ENCODE assay signal across 8 mouse cellular contexts in the genomic region with DNA sequence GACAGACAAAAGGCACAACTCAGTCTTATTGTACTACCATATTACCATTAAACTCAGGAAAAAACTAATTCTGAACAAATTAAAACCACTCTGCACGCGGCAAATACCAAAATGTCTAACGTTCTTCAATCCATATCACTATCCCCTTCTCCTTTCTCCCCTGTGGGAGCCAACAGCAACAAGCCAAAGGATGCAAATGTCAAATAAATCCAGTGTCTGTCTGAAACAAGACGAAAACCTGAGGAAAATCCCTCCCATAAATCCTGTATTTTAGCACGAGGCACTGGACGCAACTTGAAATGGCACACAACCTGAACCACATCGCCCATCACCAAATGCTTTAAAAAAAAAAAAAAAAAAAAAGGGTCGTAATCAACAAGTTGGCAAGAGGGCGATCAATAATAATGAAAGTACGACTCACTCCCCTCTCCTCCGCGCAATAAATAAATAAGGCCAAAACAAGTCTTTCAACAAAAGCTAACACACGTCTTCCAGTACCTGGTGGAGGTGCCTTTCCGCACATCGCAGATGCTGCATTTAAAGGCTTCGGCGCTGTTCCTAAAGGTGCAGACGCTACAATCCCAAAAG. TPM values are rescaled to one million over a fixed set of nuclear protein-coding genes. Genes with fewer than 3 reads are reported as not detected.
DNase-seq lines count a peak whose midpoint lies in the region; ATAC-seq and TF ChIP-seq lines count a peak whose summit lies in the region.

No protein-coding gene starts in this region.

- intact Hi-C loops in left cerebral cortex, adult 2 months (cut with DNase I), result loop anchor here (2.0 to 10.0 kb wide), 8 partner anchors 79 to 591 kb away; a partner anchor contains a TSS
- intact Hi-C loops in left cerebral cortex, postnatal 4 days (cut with DNase I), result loop anchor here (5.0 to 10.0 kb wide), 2 partner anchors 359 to 384 kb away; no protein-coding TSS in a partner anchor

- DNase-seq in left cerebral cortex, adult 2 months (ENCODE audit: extremely low spot score in 1 of 2, low spot score in 2 of 2), result no peak
- DNase-seq in left cerebral cortex, postnatal 4 days, result no peak
- DNase-seq in hindbrain, embryonic 14.5 days (ENCODE audit: low spot score), result peak; percentile 33
- DNase-seq in frontal cortex, postnatal 36 days (ENCODE audit: low spot score in 2 of 2), result no peak
- no peak for DNase-seq in B cell, adult 2 months
- DNase-seq in right cerebral cortex, postnatal 25 days, result no peak

- TF ChIP-seq POLR2A in bone marrow macrophage, adult 2 months (IDR thresholded peaks at IDR 0.05; ENCODE audit: borderline replicate concordance, low read depth, low read length), result no peak

- 1% methylated on average over 18 of the region's 18 CpGs for WGBS in hindbrain, embryonic 14.5 days
- WGBS in midbrain, embryonic 16.5 days, result 2% methylated on average over 18 of the region's 18 CpGs

- H3K27ac ChIP-seq in left cerebral cortex, adult 2 months, result peak overlapping the region; percentile 72
- no peak overlapping the region for H3K27ac ChIP-seq in bone marrow macrophage, adult 2 months (ENCODE audit: insufficient read depth, low read depth, low read length)
- peak overlapping the region; percentile 99 for H3K27ac ChIP-seq in hindbrain, embryonic 14.5 days
- peak overlapping the region; percentile 97 for H3K27ac ChIP-seq in midbrain, embryonic 16.5 days (ENCODE audit: low read length)

- TF ChIP-seq CTCF in left cerebral cortex, adult 2 months (IDR thresholded peaks at IDR 0.05), result no peak
- no peak for TF ChIP-seq CTCF in bone marrow macrophage, adult 2 months (IDR thresholded peaks at IDR 0.05; ENCODE audit: low read depth, low read length)

- H3K4me3 ChIP-seq in left cerebral cortex, adult 2 months, result peak overlapping the region; percentile 71
- peak overlapping the region; percentile 66 for H3K4me3 ChIP-seq in bone marrow macrophage, adult 2 months (ENCODE audit: insufficient read depth, low read length)
- peak overlapping the region; percentile 75 for H3K4me3 ChIP-seq in hindbrain, embryonic 14.5 days (replicated peaks; ENCODE audit: low read length)
- H3K4me3 ChIP-seq in midbrain, embryonic 16.5 days (ENCODE audit: low read depth, low read length), result peak overlapping the region; percentile 70

- peaks cover 8% of the 10 kb centered on the region for H3K27me3 ChIP-seq in hindbrain, embryonic 14.5 days (ENCODE audit: control insufficient read depth, insufficient read depth, low read length)
- peaks cover 5% of the 10 kb centered on the region; the same call in 1 of the 2 replicates for H3K27me3 ChIP-seq in midbrain, embryonic 16.5 days (ENCODE audit: control insufficient read depth, insufficient read depth, low read depth, low read length)

- ATAC-seq in hindbrain, embryonic 14.5 days (ENCODE audit: low FRiP score), result no peak
- ATAC-seq in midbrain, embryonic 16.5 days, result no peak

- H3K9ac ChIP-seq in hindbrain, embryonic 14.5 days, result peak overlapping the region; percentile 96
- peak overlapping the region; percentile 90 for H3K9ac ChIP-seq in midbrain, embryonic 16.5 days (ENCODE audit: low read depth, low read length)

- H3K4me2 ChIP-seq in hindbrain, embryonic 14.5 days (replicated peaks), result peak overlapping the region; percentile 91
- H3K4me2 ChIP-seq in midbrain, embryonic 16.5 days (ENCODE audit: low read length), result peak overlapping the region; percentile 72

- H3K36me3 ChIP-seq in hindbrain, embryonic 14.5 days (replicated peaks; ENCODE audit: control insufficient read depth, insufficient read depth), result no peaks in the 10 kb centered on the region
- H3K36me3 ChIP-seq in midbrain, embryonic 16.5 days (ENCODE audit: control insufficient read depth, insufficient read depth, low read length), result no peaks in the 10 kb centered on the region

- peaks cover 13% of the 10 kb centered on the region for H3K4me1 ChIP-seq in bone marrow macrophage, adult 2 months (ENCODE audit: control insufficient read depth, insufficient read depth, low read length)
- H3K4me1 ChIP-seq in hindbrain, embryonic 14.5 days (replicated peaks; ENCODE audit: control insufficient read depth, insufficient read depth, low read length), result peaks cover 29% of the 10 kb centered on the region
- peaks cover 31% of the 10 kb centered on the region for H3K4me1 ChIP-seq in midbrain, embryonic 16.5 days (ENCODE audit: control insufficient read depth, insufficient read depth, low read length)

- H3K9me3 ChIP-seq in hindbrain, embryonic 14.5 days (ENCODE audit: control insufficient read depth, low read length), result no peaks in the 10 kb centered on the region
- no peaks in the 10 kb centered on the region for H3K9me3 ChIP-seq in midbrain, embryonic 16.5 days (replicated peaks; ENCODE audit: control insufficient read depth, low read length, poor library complexity, severe bottlenecking)

RNA-seq across cellular contexts. Expression of a gene that starts 1.2 kb away (rescaled TPM):
- 10 to 100 TPM; 46.2 to 56.4 TPM for total RNA-seq in left cerebral cortex, adult 2 months (2021)
- 10 to 100 TPM; 67.6 to 70.6 TPM for total RNA-seq in left cerebral cortex, postnatal 4 days (2021)
- 19.4 and 28.1 TPM in 2 replicates for polyA plus RNA-seq in bone marrow macrophage, adult 2 months (2012; ENCODE audit: insufficient read depth, insufficient read length, missing spikeins)
- 14.5 and 15.5 TPM in 2 replicates for polyA plus RNA-seq in hindbrain, embryonic 14.5 days (2014; fragmentation: Nextera tagmentation; extraction: Ambion mirVana)
- 25.3 and 28.5 TPM in 2 replicates for polyA plus RNA-seq in midbrain, embryonic 16.5 days (2015; fragmentation: Nextera tagmentation; extraction: Ambion mirVana)
